Mouse (Mus musculus): Measurements from ENCODE around the gene Akna. TPM values are rescaled to one million over a fixed set of nuclear protein-coding genes. Genes with fewer than 3 reads are reported as not detected.
A peak's percentile ranks its signal among the peaks of the same experiment; 100 is the strongest.

The Akna gene
- total and polyA plus RNA-seq, 2 experiments, result 1.0 to 1.6 TPM

GRCm38 (mm10) chr4:63359861-63360260 lies 43.3 kb downstream of the Akna start:
- peaks cover 25% of the 10 kb centered on the region for H3K4me1 ChIP-seq (ENCODE audit: control insufficient read depth, insufficient read depth, low read length)
- DNase-seq (ENCODE audit: extremely low read depth, low read depth, low spot score), result peak; percentile 80
- H3K4me3 ChIP-seq (ENCODE audit: insufficient read depth, low read depth, low read length), result no peak overlapping the region
- WGBS, result 39% methylated on average over 6 of the region's 6 CpGs
- no peaks in the 10 kb centered on the region for H3K27me3 ChIP-seq (ENCODE audit: control insufficient read depth, insufficient read depth, low read length)
- no peak overlapping the region for H3K9ac ChIP-seq (ENCODE audit: low read depth, low read length)
- no peaks in the 10 kb centered on the region for H3K79me2 ChIP-seq (ENCODE audit: control insufficient read depth, insufficient read depth, low read length)
- no peak for TF ChIP-seq POLR2A (IDR thresholded peaks at IDR 0.05; ENCODE audit: extremely low read depth, insufficient read depth, low read length)
- TF ChIP-seq CTCF (IDR thresholded peaks at IDR 0.05; ENCODE audit: low read depth, low read length), result no peak
- peak overlapping the region; percentile 24; the same call in 1 of the 2 replicates for H3K27ac ChIP-seq (replicated peaks; ENCODE audit: insufficient read depth, low read depth, low read length)
- H3K36me3 ChIP-seq (ENCODE audit: control insufficient read depth, insufficient read depth, low read length), result no peaks in the 10 kb centered on the region

- no peaks in the 10 kb centered on the region for H3K36me3 ChIP-seq (ENCODE audit: control insufficient read depth, insufficient read depth, low read length)
- peaks cover 21% of the 10 kb centered on the region for H3K4me1 ChIP-seq (ENCODE audit: control insufficient read depth, insufficient read depth, low read length)
- no peak overlapping the region for H3K4me3 ChIP-seq (ENCODE audit: insufficient read depth, low read depth, low read length)
- no peaks in the 10 kb centered on the region for H3K27me3 ChIP-seq (ENCODE audit: control insufficient read depth, insufficient read depth, low read length)
- peak; percentile 90 for DNase-seq (ENCODE audit: extremely low read depth, low read depth, low spot score)
- peak overlapping the region; percentile 42 for H3K9ac ChIP-seq (ENCODE audit: low read depth, low read length)
- no peaks in the 10 kb centered on the region for H3K79me2 ChIP-seq (ENCODE audit: control insufficient read depth, insufficient read depth, low read length)
- no peak for TF ChIP-seq CTCF (IDR thresholded peaks at IDR 0.05; ENCODE audit: low read depth, low read length)
- TF ChIP-seq POLR2A (IDR thresholded peaks at IDR 0.05; ENCODE audit: extremely low read depth, insufficient read depth, low read length), result no peak
- H3K27ac ChIP-seq (replicated peaks; ENCODE audit: insufficient read depth, low read depth, low read length), result peak overlapping the region; percentile 80
- 13% methylated on average over 2 of the region's 2 CpGs for WGBS
Observed at GRCm38 (mm10) chr4:63356981-63357570, 46.1 kb downstream of the Akna start.

GRCm38 (mm10) chr4:63355877-63356665 lies 47.1 kb downstream of the Akna start, which contains the start of gene Orm3:
TSS of gene Orm3 (plus strand) at chr4:63356162.
- Histone ChIP-seq H3K9ac (ENCODE audit: low read depth, low read length) (peak within 1 kb of the TSS; percentile 42), H3K27ac (replicated peaks; ENCODE audit: insufficient read depth, low read depth, low read length) (peak within 1 kb of the TSS; percentile 80), H3K27me3 (ENCODE audit: control insufficient read depth, insufficient read depth, low read length) (no peaks in the 10 kb centered on the region), H3K4me3 (ENCODE audit: insufficient read depth, low read depth, low read length) (no peak within 1 kb of the TSS), H3K4me1 (ENCODE audit: control insufficient read depth, insufficient read depth, low read length) (peaks cover 15% of the 10 kb centered on the region), H3K36me3 (ENCODE audit: control insufficient read depth, insufficient read depth, low read length) (no peaks in the 10 kb centered on the region), H3K79me2 (ENCODE audit: control insufficient read depth, insufficient read depth, low read length) (no peaks in the 10 kb centered on the region)
- TF ChIP-seq POLR2A (IDR thresholded peaks at IDR 0.05; ENCODE audit: extremely low read depth, insufficient read depth, low read length), result no peak
- peak; percentile 69 for DNase-seq (ENCODE audit: extremely low read depth, low read depth, low spot score)
- 79% methylated on average over 4 of the region's 4 CpGs for WGBS

- 62% methylated on average over 6 of the region's 6 CpGs for WGBS
- H3K79me2 ChIP-seq (ENCODE audit: control insufficient read depth, insufficient read depth, low read length), result no peaks in the 10 kb centered on the region
- TF ChIP-seq CTCF (IDR thresholded peaks at IDR 0.05; ENCODE audit: low read depth, low read length) (no peak), POLR2A (IDR thresholded peaks at IDR 0.05; ENCODE audit: extremely low read depth, insufficient read depth, low read length) (no peak)
Observed at GRCm38 (mm10) chr4:63348524-63348923, 54.6 kb downstream of the Akna start.

GRCm38 (mm10) chr4:63346659-63347058 lies 56.5 kb downstream of the Akna start:
- H3K27ac ChIP-seq (replicated peaks; ENCODE audit: insufficient read depth, low read depth, low read length), result peak overlapping the region; percentile 91
- H3K79me2 ChIP-seq (ENCODE audit: control insufficient read depth, insufficient read depth, low read length), result no peaks in the 10 kb centered on the region
- peak overlapping the region; percentile 55 for H3K9ac ChIP-seq (ENCODE audit: low read depth, low read length)
- H3K4me1 ChIP-seq (ENCODE audit: control insufficient read depth, insufficient read depth, low read length), result peaks cover 23% of the 10 kb centered on the region
- TF ChIP-seq CTCF (IDR thresholded peaks at IDR 0.05; ENCODE audit: low read depth, low read length) (no peak), POLR2A (IDR thresholded peaks at IDR 0.05; ENCODE audit: extremely low read depth, insufficient read depth, low read length) (no peak)
- H3K36me3 ChIP-seq (ENCODE audit: control insufficient read depth, insufficient read depth, low read length), result 0 out of 2 replicates have a peak, but pooled peaks cover 2% of the 10 kb centered on the region
- no peaks in the 10 kb centered on the region for H3K27me3 ChIP-seq (ENCODE audit: control insufficient read depth, insufficient read depth, low read length)
- peak; percentile 96 for DNase-seq (ENCODE audit: extremely low read depth, low read depth, low spot score)
- WGBS, result 21% methylated on average over 4 of the region's 4 CpGs
- H3K4me3 ChIP-seq (ENCODE audit: insufficient read depth, low read depth, low read length), result no peak overlapping the region

More at GRCm38 (mm10) chr4:63348524-63348923, 54.6 kb downstream of the Akna start:
- Histone ChIP-seq H3K4me3 (ENCODE audit: insufficient read depth, low read depth, low read length) (no peak overlapping the region), H3K4me1 (ENCODE audit: control insufficient read depth, insufficient read depth, low read length) (peaks cover 12% of the 10 kb centered on the region), H3K27me3 (ENCODE audit: control insufficient read depth, insufficient read depth, low read length) (no peaks in the 10 kb centered on the region), H3K27ac (replicated peaks; ENCODE audit: insufficient read depth, low read depth, low read length) (no peak overlapping the region; the same call in 1 of the 2 replicates), H3K36me3 (ENCODE audit: control insufficient read depth, insufficient read depth, low read length) (0 out of 2 replicates have a peak, but pooled peaks cover 2% of the 10 kb centered on the region), H3K9ac (ENCODE audit: low read depth, low read length) (no peak overlapping the region)
- DNase-seq (ENCODE audit: extremely low read depth, low read depth, low spot score), result peak; percentile 66
